Mouse (Mus musculus) megakaryocyte progenitor cell, adult 5-6 weeks (primary cell): ENCODE results near the gene Apopt1. TPM values are rescaled to one million over a fixed set of nuclear protein-coding genes. Genes with fewer than 3 reads are reported as not detected.

Experiments
- ATAC-seq: replicated peaks from 2 replicates; pipeline ENCODE4 v1.8.0; 2016; ENCODE audit warnings: mild to moderate bottlenecking, moderate TSS enrichment, inconsistent platforms; ENCODE audit not compliant: poor library complexity
- total RNA-seq, 2 experiments: library from RNA; stranded (forward) in 1 of 2; stranded (reverse) in 1 of 2; fragments of 157-497, 149-512 nt in 1 of 2; fragments of 200-1000 nt in 1 of 2; gene quantifications; 2 replicates each; pipeline versions ENCODE4 v1.2.3 to v1.2.4; 2015 to 2017

Apopt1 gene
- total RNA-seq (2015) (67.5 and 72.1 TPM in 2 replicates), total RNA-seq (2017) (54.7 and 55.7 TPM in 2 replicates)

DNA sequence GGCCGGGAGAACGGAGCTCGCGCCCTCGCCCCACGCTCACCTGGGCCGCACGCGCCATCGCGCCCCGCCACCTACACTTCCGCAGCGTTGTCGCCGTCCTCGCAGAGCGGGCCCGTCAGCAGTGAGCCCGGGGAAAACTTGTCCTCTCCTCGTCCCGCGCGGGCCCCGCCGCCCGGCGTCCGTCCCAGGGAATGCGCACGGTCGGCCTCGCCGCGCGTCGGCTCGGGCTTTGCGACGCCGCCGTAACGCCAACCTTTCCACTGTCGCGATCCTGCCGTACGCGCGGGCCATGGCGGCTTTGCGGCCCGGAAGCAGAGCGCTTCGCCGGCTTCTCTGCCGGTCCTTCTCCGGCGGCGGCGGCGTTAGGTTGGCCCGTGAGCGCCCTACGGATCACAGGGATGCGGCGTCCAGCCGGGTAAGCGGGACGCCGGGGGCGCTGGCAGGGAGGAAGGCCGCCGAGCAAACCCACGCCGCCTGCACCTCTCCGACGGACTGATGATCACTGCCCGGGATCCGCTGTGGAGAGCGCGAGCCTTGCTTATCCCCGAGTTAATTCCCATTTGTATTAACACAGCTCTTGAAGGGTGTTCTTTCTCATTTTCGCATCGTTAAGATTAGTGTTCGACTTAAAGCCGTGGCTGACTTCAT, at the start of gene Apopt1, which contains the start of gene Bag5:
Apopt1 (plus strand) TSS at position 258 of the 648 bp plus-strand sequence.
Bag5 (minus strand) TSS at position 254 of the 648 bp plus-strand sequence.
- peak; percentile 95 for ATAC-seq

DNA sequence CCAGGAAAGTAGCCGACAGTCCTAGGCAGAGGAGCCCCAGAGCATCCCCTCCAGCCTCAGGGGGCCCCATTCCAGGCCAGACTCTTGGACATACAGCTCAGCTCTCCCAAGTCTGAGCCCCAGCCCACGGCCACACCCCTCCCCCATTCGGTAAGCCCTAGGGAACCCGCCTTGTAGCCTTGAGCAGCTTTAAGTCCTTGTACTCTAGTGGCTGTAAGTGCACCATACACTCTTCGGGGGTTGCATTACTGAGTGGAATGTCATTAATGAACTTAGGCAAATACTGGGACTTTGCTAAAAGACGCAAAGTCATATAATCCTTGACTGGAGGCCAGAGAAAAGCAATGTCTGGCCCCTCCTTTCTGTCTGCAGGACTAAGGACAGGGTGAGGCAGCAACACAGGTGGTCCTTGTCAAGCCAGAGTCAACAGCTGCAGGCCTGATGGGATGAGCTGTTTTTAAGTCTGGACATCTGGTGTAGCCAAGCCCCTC, 48.9 kb upstream of the Apopt1 start:
- no peak for ATAC-seq

DNA sequence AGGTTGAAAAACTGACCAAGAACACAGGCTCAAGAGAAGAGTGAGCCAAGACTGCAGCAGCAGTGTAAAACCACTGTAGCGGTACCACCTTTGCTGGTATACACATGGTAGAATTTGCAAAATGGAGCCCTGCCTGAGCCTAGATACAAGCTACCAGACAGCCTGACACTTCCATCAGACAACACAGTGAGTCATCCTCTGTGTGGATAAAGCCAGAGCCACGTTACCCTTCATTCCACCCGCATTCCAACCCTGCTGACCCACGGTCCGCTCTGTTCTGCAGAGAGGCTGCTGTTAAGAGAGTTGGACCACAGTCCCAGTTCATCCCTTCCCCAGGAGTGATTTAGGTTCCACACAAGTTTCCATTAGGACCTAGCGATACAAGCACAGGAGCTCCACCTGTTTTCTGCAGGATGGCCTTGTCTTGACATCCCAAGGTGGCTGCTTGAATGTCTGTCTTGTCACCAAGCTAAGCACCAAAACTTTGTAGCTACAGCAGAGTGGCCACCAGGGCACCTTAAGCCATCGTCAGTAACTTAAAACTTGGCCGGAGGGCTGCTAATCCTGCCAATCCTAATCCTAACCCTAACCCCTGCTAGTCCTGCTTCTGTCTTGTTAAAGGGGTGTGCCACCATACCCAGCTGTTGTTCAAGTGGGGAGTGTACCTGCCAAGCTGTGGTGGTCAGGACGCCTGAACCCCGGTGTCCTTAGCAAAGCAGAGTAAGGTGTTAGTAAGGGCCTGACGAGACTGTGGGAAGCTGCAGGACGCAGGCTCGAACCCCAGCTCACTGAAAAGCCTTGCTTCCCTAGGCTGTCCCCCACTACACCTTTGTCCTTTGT, 47.8 kb upstream of the Apopt1 start:
- no peak for ATAC-seq

DNA sequence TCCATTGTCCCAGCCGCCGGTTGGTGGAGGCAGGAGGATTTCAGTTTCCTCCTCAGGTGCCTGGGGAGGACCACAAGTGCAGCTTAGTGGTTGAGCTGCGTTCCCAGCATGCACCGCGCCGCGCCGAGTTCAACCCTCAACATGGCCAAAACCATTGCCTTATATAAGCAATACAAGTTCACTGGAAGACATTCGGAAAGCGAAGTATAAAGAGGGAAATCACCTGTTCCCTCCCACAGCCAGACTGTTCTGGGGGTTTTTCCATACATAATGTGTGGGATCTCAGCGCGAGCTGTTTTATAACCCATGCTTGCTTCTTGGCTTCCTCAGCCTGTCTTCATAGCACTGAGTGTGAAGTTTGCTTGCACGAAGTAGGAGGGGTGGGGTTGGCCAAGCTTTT, 46.7 kb upstream of the Apopt1 start:
- ATAC-seq = no peak

DNA sequence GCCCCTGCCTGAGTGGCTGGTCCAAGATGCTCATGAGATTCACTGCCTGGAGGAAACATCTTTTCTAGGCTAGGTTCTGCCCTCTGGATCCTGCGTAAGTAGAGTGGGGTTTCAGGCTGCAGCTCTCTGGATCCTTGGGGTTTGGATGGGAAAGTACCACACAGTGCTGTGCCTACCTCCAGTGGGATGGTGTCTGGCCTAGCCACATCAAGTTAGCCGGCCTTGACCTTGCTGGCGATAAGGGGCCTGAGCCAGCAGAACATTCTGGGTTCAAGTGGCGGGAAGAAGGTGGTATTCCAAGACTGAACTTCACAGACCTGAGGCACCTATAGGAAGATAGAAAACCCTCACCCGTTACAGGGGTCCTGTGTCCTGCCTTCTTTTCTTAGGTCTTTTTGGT, 45.6 kb upstream of the Apopt1 start:
- ATAC-seq = no peak

- ATAC-seq = peak; percentile 80
These were observed 44.6 kb upstream of the Apopt1 start for GRCm38 (mm10) chr12:111668457-111668912.

- ATAC-seq = no peak
These were observed 43.9 kb upstream of the Apopt1 start for GRCm38 (mm10) chr12:111669000-111669788.

DNA sequence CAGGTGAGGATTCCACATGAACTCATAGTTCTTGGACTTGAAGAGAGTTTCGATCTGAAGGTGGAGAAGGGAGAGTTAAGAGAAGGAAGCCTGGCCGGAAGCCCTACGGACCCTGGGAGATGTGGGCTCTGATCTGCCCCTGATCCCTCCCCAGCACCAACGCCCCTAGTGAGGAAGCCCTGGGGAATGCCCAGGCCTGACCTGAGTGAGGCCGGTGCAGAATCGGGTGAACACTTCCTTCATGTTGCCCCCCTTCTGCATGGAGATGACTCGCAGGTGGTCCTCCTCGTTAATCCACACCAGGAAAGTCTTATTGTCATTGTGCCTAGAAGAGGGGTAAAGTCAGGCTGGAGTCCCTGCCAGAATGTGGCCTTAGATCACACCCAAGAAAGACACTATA, 43.1 kb upstream of the Apopt1 start:
- no peak for ATAC-seq

DNA sequence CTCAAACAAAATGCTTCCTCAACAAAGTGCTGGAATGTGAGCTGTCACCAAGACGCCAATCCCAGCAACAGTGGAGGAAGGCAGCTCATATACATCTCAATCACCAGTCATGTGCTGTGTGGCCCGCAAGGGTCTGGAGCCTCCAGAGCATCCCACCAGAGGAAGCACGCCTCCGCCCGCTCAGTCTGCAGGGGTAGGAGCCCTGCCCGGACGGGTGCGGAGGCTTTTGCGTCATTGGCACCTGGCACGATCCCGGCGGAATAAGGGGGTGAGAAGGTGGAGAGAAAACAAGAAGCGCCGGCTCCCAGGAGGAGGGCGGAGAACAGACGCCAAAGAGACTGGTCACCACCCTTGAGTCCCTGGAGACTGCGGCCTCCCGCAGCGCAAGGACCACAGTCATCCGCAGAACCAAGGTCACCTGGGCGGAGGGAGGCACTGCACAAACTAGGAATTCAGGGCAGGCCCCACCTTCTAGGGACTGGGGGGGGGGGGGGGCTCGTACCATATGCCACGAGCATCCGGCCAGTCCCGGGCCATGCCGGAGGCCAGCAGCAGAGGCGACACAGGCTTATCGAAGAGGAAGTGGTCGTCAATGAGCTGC, 42.6 kb upstream of the Apopt1 start:
- no peak for ATAC-seq

- ATAC-seq = no peak
These were observed 42.1 kb upstream of the Apopt1 start for GRCm38 (mm10) chr12:111670976-111671375.

- ATAC-seq = no peak
These were observed 41.6 kb upstream of the Apopt1 start for GRCm38 (mm10) chr12:111671431-111671902.

- 0 out of 2 replicates have a peak, but pooled peaks have one; percentile 5 for ATAC-seq
These were observed 40.9 kb upstream of the Apopt1 start, which contains the start of gene Ckb for GRCm38 (mm10) chr12:111672176-111672575. Ckb (minus strand) TSS chr12:111672338.

- no peak for ATAC-seq
These were observed 40.5 kb upstream of the Apopt1 start for GRCm38 (mm10) chr12:111672581-111672980.

GRCm38 (mm10) chr12:111674850-111675486, 38.1 kb upstream of the Apopt1 start:
- no peak for ATAC-seq

- ATAC-seq = no peak
These were observed 37.1 kb upstream of the Apopt1 start for GRCm38 (mm10) chr12:111675797-111676580.

GRCm38 (mm10) chr12:111677421-111677820, 35.6 kb upstream of the Apopt1 start:
- ATAC-seq = 0 out of 2 replicates have a peak, but pooled peaks have one; percentile 1

DNA sequence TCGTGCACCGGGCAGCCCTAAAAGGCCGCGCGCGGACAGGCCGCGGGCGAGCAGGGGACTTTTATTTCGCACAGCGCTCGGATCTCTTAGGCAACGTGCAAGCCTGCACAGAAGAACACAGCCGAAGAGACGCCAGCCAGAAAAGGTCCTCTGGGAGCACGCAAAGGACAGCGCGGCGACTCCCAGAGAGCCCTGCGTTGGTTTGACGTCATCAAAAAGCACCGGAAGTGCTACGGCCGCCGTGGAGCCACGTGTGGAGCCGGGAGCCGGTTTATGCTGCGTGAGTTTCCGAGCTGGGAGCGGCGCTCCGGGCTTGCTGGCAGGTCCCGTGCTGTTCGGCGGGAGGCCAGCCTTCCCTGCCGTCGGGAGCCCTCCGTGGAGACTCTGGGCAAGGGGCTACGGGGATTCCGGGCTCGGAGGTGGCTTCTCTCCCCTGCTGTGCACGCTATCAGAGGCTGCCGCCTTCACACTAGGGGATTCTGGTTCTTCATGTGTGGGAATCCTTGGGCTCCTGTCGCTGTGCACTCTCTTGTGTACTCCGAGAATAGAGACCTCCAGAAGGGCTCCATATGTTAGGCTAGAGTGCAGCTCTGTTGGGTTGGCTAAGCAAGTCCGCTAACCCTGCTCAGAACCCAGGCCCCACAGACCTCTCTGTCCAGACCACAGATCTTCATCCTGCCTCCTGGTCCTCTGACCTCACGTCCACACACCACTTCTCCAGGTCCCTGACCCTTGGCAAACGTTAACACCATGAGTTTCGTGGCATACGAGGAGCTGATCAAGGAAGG, 35.0 kb upstream of the Apopt1 start, which contains the start of gene Trmt61a:
Trmt61a (plus strand) TSS at position 224 of the 788 bp plus-strand sequence.
- peak; percentile 82 for ATAC-seq

DNA sequence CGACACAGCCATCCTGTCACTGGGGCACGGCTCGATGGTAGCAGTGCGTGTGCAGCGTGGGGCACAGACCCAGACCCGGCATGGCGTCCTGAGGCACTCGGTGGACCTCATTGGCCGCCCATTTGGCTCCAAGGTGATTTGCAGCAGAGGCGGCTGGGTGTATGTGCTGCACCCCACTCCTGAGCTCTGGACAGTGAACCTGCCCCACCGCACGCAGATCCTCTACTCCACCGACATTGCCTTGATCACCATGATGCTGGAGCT, 34.5 kb upstream of the Apopt1 start:
- peak; percentile 15 for ATAC-seq
